Mouse (Mus musculus) CD8-positive naive resting alpha-beta T cell, adult 2 months (primary cell): ENCODE results near the gene Gm7361.
"Not testable (repeated sequence)": the region's sequence is repeated elsewhere in the genome, so short reads cannot be mapped to it uniquely, and the experiment has no call there.

Experiments used
- DNase-seq, 2 experiments: peaks; one replicate each; pipeline ENCODE4 v3.0.0; 2022; ENCODE audit warnings: low read depth in 2 of 2, low spot score in 2 of 2

The Gm7361 gene

GRCm38 (mm10) chr5:26257391-26257790 lies at the start of gene Gm7361:
Gene Gm7361, plus strand, starts transcription at chr5:26257691.
- DNase-seq = not testable (repeated sequence)

DNA sequence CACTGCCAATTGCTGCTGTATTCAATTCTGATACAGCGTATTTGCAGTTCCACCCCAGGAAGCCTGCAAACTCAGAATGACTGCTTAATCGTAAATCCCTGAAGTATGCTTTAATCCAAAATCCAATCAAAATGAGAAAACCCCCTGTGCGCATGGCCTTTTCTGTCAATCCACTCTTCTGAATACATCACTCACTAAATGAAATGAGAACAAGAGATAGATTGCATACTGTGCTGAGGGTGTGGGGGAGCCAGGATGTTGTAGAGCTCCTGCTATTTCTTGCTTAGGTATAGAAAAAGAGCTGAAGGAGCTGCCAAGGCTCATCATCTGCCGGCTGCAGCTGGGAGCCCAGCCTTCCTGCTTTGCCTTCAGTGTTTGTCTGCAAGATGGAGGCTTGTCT lies 46.5 kb upstream of the Gm7361 start:
- no peak for DNase-seq

GRCm38 (mm10) chr5:26222076-26222475 lies 35.4 kb upstream of the Gm7361 start:
- no peak for DNase-seq

DNA sequence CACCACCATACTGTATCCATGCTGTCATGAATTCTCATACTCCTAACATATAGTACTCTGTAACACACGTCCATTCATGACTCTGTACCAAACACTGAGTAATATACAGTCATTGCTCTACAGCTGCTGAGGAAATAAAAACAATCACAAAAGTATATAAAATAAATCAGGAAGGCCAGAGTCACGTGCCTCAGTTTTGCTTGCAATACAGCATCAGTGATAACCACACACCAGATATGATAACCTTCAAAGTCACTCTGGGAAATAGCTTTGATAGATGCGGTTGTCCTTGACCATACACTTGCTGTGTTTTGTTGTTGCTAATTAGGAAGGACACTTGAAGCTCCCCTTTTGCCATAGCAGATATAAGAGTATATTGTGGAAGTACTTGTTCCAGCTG lies 9.2 kb downstream of the Gm7361 start:
- DNase-seq = not testable (repeated sequence)

DNA sequence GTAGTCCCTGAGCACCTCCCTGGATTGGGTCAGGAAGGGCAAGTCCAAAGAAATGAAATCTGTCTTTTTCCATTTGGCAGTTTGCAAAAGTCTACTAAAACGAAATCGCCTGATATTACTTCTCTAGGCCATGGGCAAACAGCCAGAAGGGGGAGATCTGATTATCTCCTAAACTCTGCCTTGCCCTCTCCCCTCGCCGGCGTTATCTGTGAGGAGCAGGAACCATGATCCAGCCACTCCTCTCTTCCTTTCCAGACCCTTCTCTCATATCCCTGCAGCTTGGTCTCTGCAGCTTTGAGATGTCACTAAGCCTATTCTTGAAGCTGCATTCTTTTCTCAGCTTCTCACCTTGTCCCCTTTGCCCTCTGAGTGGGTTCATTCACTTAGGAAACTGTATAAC lies 22.9 kb downstream of the Gm7361 start:
- DNase-seq = no peak

GRCm38 (mm10) chr5:26281717-26282116 lies 24.2 kb downstream of the Gm7361 start:
- no peak for DNase-seq

DNA sequence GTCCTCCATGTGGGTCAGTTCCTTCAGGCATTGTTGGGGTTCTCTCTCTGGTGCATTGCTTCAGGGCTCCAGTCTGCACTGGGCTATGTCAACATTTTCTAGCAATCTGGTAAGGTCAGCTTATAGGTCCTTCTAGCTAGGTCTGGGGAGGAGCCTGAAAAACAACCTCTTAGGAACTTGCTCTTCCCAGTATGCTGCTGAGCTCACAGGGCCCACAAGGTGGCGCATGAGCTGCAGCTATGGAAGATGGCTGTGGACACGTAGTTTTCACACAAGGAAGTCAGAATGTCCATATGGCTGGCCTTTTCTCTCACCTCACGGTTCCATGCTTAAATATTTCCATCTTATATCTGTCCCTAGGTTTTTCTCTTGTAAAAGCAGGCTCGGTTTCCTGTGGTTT lies 24.8 kb downstream of the Gm7361 start:
- DNase-seq = no peak

- DNase-seq = no peak
These were observed 25.9 kb downstream of the Gm7361 start for GRCm38 (mm10) chr5:26283399-26283798.

GRCm38 (mm10) chr5:26291621-26292020 lies 34.1 kb downstream of the Gm7361 start:
- no peak for DNase-seq

- no peak for DNase-seq
These were observed 35.8 kb downstream of the Gm7361 start for GRCm38 (mm10) chr5:26293258-26293657.
